Mouse (Mus musculus) ES-E14 (cell line): ENCODE results near the gene Art4. TPM values are rescaled to one million over a fixed set of nuclear protein-coding genes. Genes with fewer than 3 reads are reported as not detected.

Experiments used
- DNase-seq: peaks from one replicate; pipeline ENCODE4 v3.0.0-alpha.2; 2013; ENCODE audit warnings: low read depth, low spot score
- H3K27ac ChIP-seq: 2 replicates; pipeline ENCODE4 v1.5.1; 2012; ENCODE audit warnings: low read depth, mild to moderate bottlenecking, low read length, moderate library complexity, mixed read lengths; ENCODE audit not compliant: poor library complexity, insufficient read depth, severe bottlenecking
- H3K36me3 ChIP-seq: 2 replicates; pipeline ENCODE4 v1.6.1; 2012; ENCODE audit warnings: mild to moderate bottlenecking, low read length, moderate library complexity, mixed read lengths; ENCODE audit not compliant: control insufficient read depth, poor library complexity, insufficient read depth, severe bottlenecking
- H3K4me1 ChIP-seq, 2 experiments: fragments of 150-350 bp in 1 of 2; sonication (generic) in 1 of 2; 2 replicates each; pipeline ENCODE4 v1.6.1; 2012; ENCODE audit warnings: low read length in 2 of 2, mild to moderate bottlenecking in 1 of 2, mixed read lengths in 1 of 2; ENCODE audit not compliant: control insufficient read depth in 2 of 2, insufficient read depth in 2 of 2, poor library complexity in 1 of 2
- H3K4me3 ChIP-seq, 2 experiments: fragments of 150-350 bp in 1 of 2; sonication (generic) in 1 of 2; 2 replicates each; pipeline ENCODE4 v1.5.1; 2012; ENCODE audit warnings: low read length in 2 of 2, low read depth in 1 of 2, mild to moderate bottlenecking in 1 of 2, mixed read lengths in 1 of 2; ENCODE audit not compliant: insufficient read depth in 1 of 2, poor library complexity in 1 of 2, severe bottlenecking in 1 of 2
- H3K9ac ChIP-seq: 2 replicates; pipeline ENCODE4 v1.6.1; 2012; ENCODE audit warnings: low read depth, mild to moderate bottlenecking, low read length, mixed read lengths; ENCODE audit not compliant: poor library complexity, insufficient read depth, severe bottlenecking
- H3K9me3 ChIP-seq: fragments of 150-350 bp; sonication (generic); 2 replicates; pipeline ENCODE4 v1.6.1; 2012; ENCODE audit warnings: low read depth, mild to moderate bottlenecking, low read length; ENCODE audit not compliant: control insufficient read depth, insufficient read depth
- CHD2 ChIP-seq: IDR thresholded peaks from 2 replicates; pipeline ENCODE4 v1.6.1; 2014; ENCODE audit warnings: mild to moderate bottlenecking, low read depth, low read length, inconsistent platforms
- HCFC1 ChIP-seq: IDR thresholded peaks from 2 replicates; pipeline ENCODE4 v1.6.1; 2012; ENCODE audit warnings: low read length, inconsistent platforms, borderline replicate concordance; ENCODE audit not compliant: insufficient read depth
- MAFK ChIP-seq: IDR thresholded peaks from 2 replicates; pipeline ENCODE4 v1.6.1; 2014; ENCODE audit warnings: mild to moderate bottlenecking, low read depth, low read length, inconsistent platforms; ENCODE audit not compliant: insufficient read depth
- ZC3H11A ChIP-seq: IDR thresholded peaks from 2 replicates; pipeline ENCODE4 v1.6.1; 2012; ENCODE audit warnings: low read depth, mild to moderate bottlenecking, inconsistent platforms, low read length, borderline replicate concordance
- ZNF384 ChIP-seq: IDR thresholded peaks from 2 replicates; pipeline ENCODE4 v1.6.1; 2012; ENCODE audit warnings: low read depth, low read length, inconsistent platforms
- in situ Hi-C, 2 experiments: fragments of 600-800 bp; cut with MboI; formaldehyde crosslinking; loops; one replicate each; pipeline ENCODE4 v1.15.1; 2025; ENCODE audit warnings: low sequenced_read_pairs in 2 of 2, inconsistent platforms in 1 of 2; ENCODE audit not compliant: unreplicated experiment in 2 of 2
- total RNA-seq: library from RNA; depleted of rRNA; stranded (reverse); fragments of 300-350 nt; gene quantifications from 2 replicates; pipeline ENCODE4 v1.2.3, GENCODE M21; 2012

Gene Art4
- total RNA-seq, 1 experiment, result not detected

DNA sequence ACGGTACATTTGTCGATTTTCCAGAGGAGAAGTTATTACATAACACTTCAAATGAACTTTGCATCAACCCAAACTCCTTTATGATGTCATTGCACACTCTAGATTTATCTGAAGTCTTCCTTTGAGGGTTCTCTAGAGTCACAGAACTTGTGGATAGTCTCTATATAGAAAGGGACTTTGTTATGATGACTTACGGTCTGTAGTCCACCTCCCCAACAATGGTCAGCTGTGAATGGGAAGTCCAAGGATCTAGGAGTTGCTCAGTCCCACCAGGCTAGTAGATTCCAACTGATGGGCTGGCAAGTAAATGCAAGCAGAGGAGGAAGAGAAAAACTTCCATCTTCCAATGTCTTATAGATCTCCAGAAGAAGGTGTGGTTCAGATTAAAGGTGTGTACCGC lies 28.9 kb downstream of the Art4 start:
- H3K4me1 ChIP-seq, result peaks cover 0 to 3% of the 10 kb centered on the region in 2 experiments; a peak in 2 of 4 replicates
- no peak for DNase-seq

GRCm38 (mm10) chr6:136827881-136828561 lies 29.5 kb downstream of the Art4 start, which contains the start of gene Wbp11:
Wbp11 (minus strand) TSS chr6:136828233.
- H3K9ac ChIP-seq, result peak within 1 kb of the TSS; percentile 98
- in situ Hi-C loops, result no loop called here
- H3K27ac ChIP-seq, result peak within 1 kb of the TSS; percentile 79

More for the DNA sequence above, 28.9 kb downstream of the Art4 start:
- peak overlapping the region; percentile 38; the same call in 1 of the 2 replicates for H3K27ac ChIP-seq
- peak overlapping the region; percentile 84; the same call in 1 of the 2 replicates for H3K9ac ChIP-seq
- in situ Hi-C loops, result no loop called here
- H3K4me3 ChIP-seq, result peak overlapping the region; percentile 78 to 86
- H3K36me3 ChIP-seq, result peaks cover 6% of the 10 kb centered on the region
- H3K9me3 ChIP-seq, result no peaks in the 10 kb centered on the region
- TF ChIP-seq HCFC1, result no peak
- no peak for TF ChIP-seq ZC3H11A
- TF ChIP-seq MAFK, result no peak
- no peak for TF ChIP-seq ZNF384
- no peak for TF ChIP-seq CHD2

GRCm38 (mm10) chr6:136827516-136827880 lies 30.0 kb downstream of the Art4 start, which contains the start of gene BC049715:
BC049715 (plus strand) TSS chr6:136827626.
- in situ Hi-C loops, result no loop called here
- Histone ChIP-seq H3K9me3 (no peaks in the 10 kb centered on the region), H3K4me3 (peak within 1 kb of the TSS; percentile 86 to 91), H3K36me3 (peaks cover 12% of the 10 kb centered on the region), H3K4me1 (peaks cover 0 to 3% of the 10 kb centered on the region in 2 experiments; a peak in 2 of 4 replicates), H3K27ac (peak within 1 kb of the TSS; percentile 79), H3K9ac (peak within 1 kb of the TSS; percentile 98)
- TF ChIP-seq MAFK (no peak), HCFC1 (no peak), ZNF384 (no peak), ZC3H11A (no peak), CHD2 (no peak)
- DNase-seq, result no peak

More at GRCm38 (mm10) chr6:136827881-136828561, 29.5 kb downstream of the Art4 start, which contains the start of gene Wbp11:
- no peaks in the 10 kb centered on the region for H3K9me3 ChIP-seq
- DNase-seq, result peak; percentile 93
- peak within 1 kb of the TSS; percentile 86 to 91 for H3K4me3 ChIP-seq
- peaks cover 0 to 3% of the 10 kb centered on the region in 2 experiments; a peak in 2 of 4 replicates for H3K4me1 ChIP-seq
- TF ChIP-seq HCFC1 (peak; percentile 37; the same call in 1 of the 2 replicates), MAFK (no peak), CHD2 (peak; percentile 93)
- peaks cover 7% of the 10 kb centered on the region for H3K36me3 ChIP-seq

- H3K9me3 ChIP-seq, result no peaks in the 10 kb centered on the region
- in situ Hi-C loops, result no loop called here
- no peak for TF ChIP-seq HCFC1
- TF ChIP-seq MAFK, result no peak
- no peak for TF ChIP-seq CHD2
- TF ChIP-seq ZC3H11A, result no peak
- TF ChIP-seq ZNF384, result no peak
Measured at GRCm38 (mm10) chr6:136827116-136827515, 30.4 kb downstream of the Art4 start.

More at GRCm38 (mm10) chr6:136827116-136827515, 30.4 kb downstream of the Art4 start:
- DNase-seq, result no peak
- no peak overlapping the region for H3K27ac ChIP-seq
- H3K4me3 ChIP-seq, result peak overlapping the region; percentile 86 to 91
- peaks cover 0 to 3% of the 10 kb centered on the region in 2 experiments; a peak in 2 of 4 replicates for H3K4me1 ChIP-seq
- H3K9ac ChIP-seq, result peak overlapping the region; percentile 98; the same call in 1 of the 2 replicates
- H3K36me3 ChIP-seq, result peaks cover 16% of the 10 kb centered on the region
